Mouse (Mus musculus) liver, embryonic 16.5 days (tissue): ENCODE data around the gene Clip2. TPM values are rescaled to one million over a fixed set of nuclear protein-coding genes. Genes with fewer than 3 reads are reported as not detected.
A peak's percentile ranks its signal among the peaks of the same experiment; 100 is the strongest.

Source experiments
- ATAC-seq: fragments of 200-750 bp; cut with Nextera tagmentation; 2 replicates; pipeline ENCODE4 v1.8.0; 2017; ENCODE audit warnings: low read depth, mild to moderate bottlenecking, moderate number of reproducible peaks, moderate library complexity
- H3K27ac ChIP-seq: fragments of 300-500 bp; sonication (generic); 2 replicates; pipeline ENCODE4 v1.5.1; 2014; ENCODE audit warnings: mild to moderate bottlenecking, low read length
- H3K27me3 ChIP-seq: fragments of 300-500 bp; sonication (generic); 2 replicates; pipeline ENCODE4 v1.6.1; 2014; ENCODE audit warnings: low read depth, low read length, mixed read lengths; ENCODE audit not compliant: control insufficient read depth, insufficient read depth
- H3K36me3 ChIP-seq: fragments of 300-500 bp; sonication (generic); 2 replicates; pipeline ENCODE4 v1.6.1; 2014; ENCODE audit warnings: mild to moderate bottlenecking; ENCODE audit not compliant: control insufficient read depth, insufficient read depth
- H3K4me1 ChIP-seq: fragments of 300-500 bp; sonication (generic); 2 replicates; pipeline ENCODE4 v1.6.1; 2014; ENCODE audit warnings: low read depth, low read length, mixed read lengths; ENCODE audit not compliant: control insufficient read depth
- H3K4me2 ChIP-seq: fragments of 300-500 bp; sonication (generic); 2 replicates; pipeline ENCODE4 v1.6.1; 2014; ENCODE audit warnings: low read depth, low read length, mixed read lengths
- H3K4me3 ChIP-seq: fragments of 300-500 bp; sonication (generic); 2 replicates; pipeline ENCODE4 v1.5.1; 2014; ENCODE audit warnings: low read depth, mild to moderate bottlenecking, low read length
- H3K9ac ChIP-seq: fragments of 300-500 bp; sonication (generic); 2 replicates; pipeline ENCODE4 v1.6.1; 2014; ENCODE audit warnings: low read depth, low read length
- H3K9me3 ChIP-seq: fragments of 300-500 bp; sonication (generic); replicated peaks from 2 replicates; pipeline ENCODE4 v1.6.1; 2016; ENCODE audit warnings: low read length; ENCODE audit not compliant: control insufficient read depth
- WGBS: fragments of 180-500 bp; shearing (Covaris S2); extraction: QIAGEN DNeasy Blood & Tissue Kit; methylation state at CpG from one replicate; pipeline ENCODE4 v1.1.7; 2014; ENCODE audit not compliant: insufficient replicate concordance; 5-methylcytosine and 5-hydroxymethylcytosine counted together
- polyA plus RNA-seq: library from polyadenylated mRNA; unstranded; fragments of >200 nt; fragmentation: Nextera tagmentation; extraction: Ambion mirVana; gene quantifications from 2 replicates; pipeline ENCODE4 v1.2.1, GENCODE M21; 2015

Clip2 gene
- polyA plus RNA-seq, 1 experiment from 2014 or later, result 0.48 TPM

- no peak for ATAC-seq
- peaks cover 14% of the 10 kb centered on the region; the same call in 1 of the 2 replicates for H3K4me1 ChIP-seq
- H3K27ac ChIP-seq, result no peak overlapping the region
- H3K4me2 ChIP-seq, result no peak overlapping the region
- H3K9ac ChIP-seq, result no peak overlapping the region
- no peaks in the 10 kb centered on the region for H3K9me3 ChIP-seq
- no peak overlapping the region for H3K4me3 ChIP-seq
- H3K36me3 ChIP-seq, result no peaks in the 10 kb centered on the region
- WGBS, result 59% methylated on average over 5 of the region's 5 CpGs
- peaks cover 9% of the 10 kb centered on the region for H3K27me3 ChIP-seq
These were observed 1.8 kb upstream of the Clip2 start for GRCm38 (mm10) chr5:134553951-134554546.

GRCm38 (mm10) chr5:134551233-134552109, 763 bp downstream of the Clip2 start:
- H3K4me3 ChIP-seq, result peak overlapping the region; percentile 68
- peak overlapping the region; percentile 81 for H3K4me2 ChIP-seq
- H3K9ac ChIP-seq, result peak overlapping the region; percentile 68
- H3K36me3 ChIP-seq, result no peaks in the 10 kb centered on the region
- H3K27ac ChIP-seq, result peak overlapping the region; percentile 70
- peaks cover 9% of the 10 kb centered on the region for H3K27me3 ChIP-seq
- 3% methylated on average over 51 of the region's 52 CpGs for WGBS
- H3K4me1 ChIP-seq, result peaks cover 14% of the 10 kb centered on the region; the same call in 1 of the 2 replicates
- ATAC-seq, result no peak
- H3K9me3 ChIP-seq, result no peaks in the 10 kb centered on the region

GRCm38 (mm10) chr5:134550836-134551232, 1.4 kb downstream of the Clip2 start:
- Histone ChIP-seq H3K9ac (no peak overlapping the region), H3K27ac (no peak overlapping the region), H3K4me1 (peaks cover 14% of the 10 kb centered on the region; the same call in 1 of the 2 replicates), H3K36me3 (no peaks in the 10 kb centered on the region), H3K27me3 (peaks cover 9% of the 10 kb centered on the region), H3K4me2 (peak overlapping the region; percentile 81), H3K9me3 (no peaks in the 10 kb centered on the region), H3K4me3 (peak overlapping the region; percentile 68)
- WGBS, result 21% methylated on average over 6 of the region's 6 CpGs
- no peak for ATAC-seq

- Histone ChIP-seq H3K4me2 (no peak overlapping the region), H3K27me3 (peaks cover 9% of the 10 kb centered on the region), H3K4me3 (no peak overlapping the region), H3K4me1 (peaks cover 10% of the 10 kb centered on the region; the same call in 1 of the 2 replicates), H3K27ac (no peak overlapping the region), H3K36me3 (no peaks in the 10 kb centered on the region), H3K9ac (no peak overlapping the region), H3K9me3 (no peaks in the 10 kb centered on the region)
- no peak for ATAC-seq
- 63% methylated on average over 3 of the region's 3 CpGs for WGBS
These were observed 2.5 kb downstream of the Clip2 start for GRCm38 (mm10) chr5:134549640-134550168.

GRCm38 (mm10) chr5:134548306-134548705, 3.9 kb downstream of the Clip2 start:
- no peak overlapping the region for H3K4me3 ChIP-seq
- H3K27ac ChIP-seq, result no peak overlapping the region
- H3K4me1 ChIP-seq, result peaks cover 10% of the 10 kb centered on the region; the same call in 1 of the 2 replicates

GRCm38 (mm10) chr5:134546790-134547189, 5.4 kb downstream of the Clip2 start:
- H3K27me3 ChIP-seq, result peaks cover 5% of the 10 kb centered on the region
- H3K9ac ChIP-seq, result no peak overlapping the region
- no peak overlapping the region for H3K4me2 ChIP-seq
- H3K4me3 ChIP-seq, result no peak overlapping the region
- no peaks in the 10 kb centered on the region for H3K9me3 ChIP-seq
- H3K36me3 ChIP-seq, result no peaks in the 10 kb centered on the region
- ATAC-seq, result no peak
- no peak overlapping the region for H3K27ac ChIP-seq
- peaks cover 5% of the 10 kb centered on the region; the same call in 1 of the 2 replicates for H3K4me1 ChIP-seq
- 60% methylated on average over 7 of the region's 7 CpGs for WGBS

More at GRCm38 (mm10) chr5:134548306-134548705, 3.9 kb downstream of the Clip2 start:
- Histone ChIP-seq H3K9ac (no peak overlapping the region), H3K36me3 (no peaks in the 10 kb centered on the region), H3K9me3 (no peaks in the 10 kb centered on the region), H3K4me2 (no peak overlapping the region), H3K27me3 (peaks cover 9% of the 10 kb centered on the region)
- no peak for ATAC-seq
- 49% methylated on average over 5 of the region's 5 CpGs for WGBS

GRCm38 (mm10) chr5:134545242-134545629, 7.0 kb downstream of the Clip2 start:
- Histone ChIP-seq H3K4me3 (no peak overlapping the region), H3K4me1 (peaks cover 3% of the 10 kb centered on the region; the same call in 1 of the 2 replicates), H3K9me3 (no peaks in the 10 kb centered on the region), H3K9ac (no peak overlapping the region), H3K27me3 (no peaks in the 10 kb centered on the region), H3K36me3 (no peaks in the 10 kb centered on the region), H3K4me2 (no peak overlapping the region), H3K27ac (no peak overlapping the region)
- no peak for ATAC-seq
- WGBS, result 43% methylated on average over 3 of the region's 3 CpGs

- Histone ChIP-seq H3K9me3 (no peaks in the 10 kb centered on the region), H3K4me3 (no peak overlapping the region), H3K4me1 (peaks cover 6% of the 10 kb centered on the region; the same call in 1 of the 2 replicates), H3K9ac (no peak overlapping the region), H3K27ac (no peak overlapping the region), H3K36me3 (no peaks in the 10 kb centered on the region), H3K27me3 (no peaks in the 10 kb centered on the region), H3K4me2 (no peak overlapping the region)
- 71% methylated on average over 19 of the region's 19 CpGs for WGBS
- ATAC-seq, result no peak
These were observed 7.6 kb downstream of the Clip2 start for GRCm38 (mm10) chr5:134544516-134545241.
